Mouse (Mus musculus) liver (tissue): Measurements from ENCODE around the gene Ankrd61.

Experiments used
- DNase-seq: peaks from one replicate; pipeline ENCODE4 v3.0.0-alpha.2; 2020; ENCODE audit warnings: mixed read lengths

Gene Ankrd61

GRCm38 (mm10) chr5:143892255-143892886, 5.1 kb downstream of the Ankrd61 start:
- DNase-seq, result no peak

- DNase-seq, result no peak
Measured at GRCm38 (mm10) chr5:143890741-143891140, 6.7 kb downstream of the Ankrd61 start.

DNA sequence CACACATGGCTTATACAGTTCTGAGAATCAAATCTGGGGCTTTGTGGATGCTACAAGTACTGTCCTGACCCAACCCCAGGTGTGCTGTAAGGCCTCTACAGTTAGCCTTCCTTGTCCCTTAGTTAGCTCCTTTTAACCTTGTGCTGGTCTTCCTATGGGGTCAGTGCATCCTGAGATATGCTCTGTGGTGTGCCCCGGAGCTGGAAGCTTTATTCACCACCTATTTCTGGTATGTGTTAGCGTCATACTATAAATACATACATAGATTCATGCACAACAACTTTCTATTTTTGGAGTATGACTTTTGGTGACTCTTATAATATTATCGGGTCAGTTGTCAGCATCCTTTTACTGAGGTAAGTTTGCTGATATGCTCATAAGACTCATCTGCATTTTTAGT, 12.2 kb downstream of the Ankrd61 start:
- no peak for DNase-seq

DNA sequence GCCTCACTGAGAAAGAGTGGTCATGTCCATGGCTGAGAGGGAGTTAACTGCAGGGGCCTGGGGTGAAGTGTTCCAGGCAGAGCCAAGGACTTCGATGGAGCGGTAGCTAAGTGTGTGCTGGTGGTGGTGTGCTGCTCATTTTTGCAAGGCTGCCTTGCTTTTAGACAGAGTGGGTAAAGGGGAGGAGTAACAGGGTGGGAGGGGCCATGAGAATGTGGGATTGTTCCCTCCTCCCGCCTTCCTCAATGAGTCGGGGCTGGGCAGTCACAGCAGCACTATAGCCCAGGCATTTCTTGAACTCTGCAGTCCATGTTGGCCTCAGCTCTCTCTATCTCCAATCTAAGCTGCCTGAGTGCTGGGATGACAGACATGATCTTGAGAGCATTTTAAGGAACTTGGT, 22.9 kb downstream of the Ankrd61 start:
- no peak for DNase-seq

DNA sequence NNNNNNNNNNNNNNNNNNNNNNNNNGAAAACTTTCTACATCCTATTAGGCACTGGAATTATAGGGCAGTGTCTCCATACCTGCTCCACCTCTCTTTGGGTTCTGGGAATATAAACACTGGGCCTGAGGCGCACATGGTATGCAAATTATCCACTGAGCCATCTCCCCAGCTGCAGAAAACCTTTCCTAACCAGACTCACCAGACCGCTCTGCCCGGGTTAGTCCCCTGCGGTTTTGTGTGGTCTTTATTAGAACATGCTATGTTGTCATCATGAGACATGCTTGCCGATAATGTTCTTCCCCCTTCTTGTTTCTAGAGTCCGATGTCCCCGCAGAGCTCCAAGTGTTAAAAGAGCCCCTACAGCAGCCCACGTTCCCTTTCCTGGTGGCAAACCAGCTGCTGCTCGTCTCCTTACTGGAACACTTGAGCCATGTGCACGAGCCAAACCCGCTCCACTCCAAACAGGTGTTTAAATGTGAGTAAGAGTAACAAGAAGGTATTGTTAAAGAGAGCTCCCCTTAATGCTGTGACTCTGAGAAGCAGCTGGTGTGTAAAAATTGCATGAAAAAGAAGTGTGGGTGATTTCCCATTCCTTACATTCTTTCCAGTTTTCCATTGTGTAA, 25.8 kb downstream of the Ankrd61 start:
- DNase-seq, result no peak
